Mouse (Mus musculus): ENCODE data around the gene Gm20671.

DNA sequence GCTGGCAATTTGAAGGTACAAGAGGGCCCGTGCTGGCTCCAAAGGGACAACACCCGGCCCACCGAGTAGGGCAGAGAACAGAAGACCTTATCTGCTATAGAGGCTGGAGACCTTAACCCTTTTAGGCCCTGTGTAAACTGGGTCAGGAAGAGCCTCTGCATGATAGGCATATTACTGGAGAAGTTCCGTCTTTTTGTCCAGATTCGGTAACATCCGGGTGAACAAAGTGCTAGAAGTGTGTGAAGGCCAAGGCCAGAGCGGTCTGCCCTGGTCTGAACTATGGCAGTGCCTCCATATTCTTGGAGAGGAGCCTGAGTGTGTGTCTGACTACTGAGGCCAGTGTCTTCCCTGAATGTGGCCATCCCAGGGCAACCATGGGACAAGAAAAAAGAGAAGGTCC is at the start of gene Gm20671:
- no peak for TF ChIP-seq CTCF (IDR thresholded peaks at IDR 0.05; ENCODE audit: low read depth)
- no peak for TF ChIP-seq EP300 (IDR thresholded peaks at IDR 0.05; ENCODE audit: low read depth)

All from liver, postnatal 0 days (tissue).